Mouse (Mus musculus) layer of hippocampus, adult 11-12 months (tissue): ENCODE measurements at regions not wholly inside any gene's neighbourhood (a gene's known extent, or its start where the extent isn't known, plus 50 kb on each side); places are given as distances from the start of the nearest gene placed in this dataset.

Experiments
- DNase-seq: peaks from one replicate; pipeline ENCODE4 v3.0.0; 2022; ENCODE audit warnings: low spot score

- no peak for DNase-seq
These were observed 75.6 kb upstream of the Tmprss2 start for GRCm38 (mm10) chr16:97686561-97686960.

- DNase-seq = no peak
These were observed 74.7 kb upstream of the Tmprss2 start for GRCm38 (mm10) chr16:97685603-97686285.

- DNase-seq = no peak
These were observed 70.2 kb upstream of the Tmprss2 start for GRCm38 (mm10) chr16:97681191-97681590.

GRCm38 (mm10) chr16:97679820-97680219 is 68.8 kb upstream of the Tmprss2 start:
- no peak for DNase-seq

GRCm38 (mm10) chr16:97679252-97679651 is 68.3 kb upstream of the Tmprss2 start:
- no peak for DNase-seq

- DNase-seq = no peak
These were observed 66.6 kb upstream of the Tmprss2 start for GRCm38 (mm10) chr16:97677621-97678020.

- DNase-seq = no peak
These were observed 62.6 kb upstream of the Tmprss2 start for GRCm38 (mm10) chr16:97673576-97673975.

- peak; percentile 23 for DNase-seq
These were observed 59.4 kb upstream of the Tmprss2 start for GRCm38 (mm10) chr16:97670131-97671038.

GRCm38 (mm10) chr16:97667536-97667935 is 56.5 kb upstream of the Tmprss2 start:
- no peak for DNase-seq

- DNase-seq = no peak
These were observed 54.5 kb upstream of the Tmprss2 start for GRCm38 (mm10) chr16:97665518-97665917.
